Mouse (Mus musculus) urinary bladder, postnatal 10 days (tissue): ENCODE measurements around the gene Ivl.

Experiments
- DNase-seq: peaks from one replicate; pipeline ENCODE4 v3.0.0; 2022; ENCODE audit warnings: low spot score

Gene Ivl

DNA sequence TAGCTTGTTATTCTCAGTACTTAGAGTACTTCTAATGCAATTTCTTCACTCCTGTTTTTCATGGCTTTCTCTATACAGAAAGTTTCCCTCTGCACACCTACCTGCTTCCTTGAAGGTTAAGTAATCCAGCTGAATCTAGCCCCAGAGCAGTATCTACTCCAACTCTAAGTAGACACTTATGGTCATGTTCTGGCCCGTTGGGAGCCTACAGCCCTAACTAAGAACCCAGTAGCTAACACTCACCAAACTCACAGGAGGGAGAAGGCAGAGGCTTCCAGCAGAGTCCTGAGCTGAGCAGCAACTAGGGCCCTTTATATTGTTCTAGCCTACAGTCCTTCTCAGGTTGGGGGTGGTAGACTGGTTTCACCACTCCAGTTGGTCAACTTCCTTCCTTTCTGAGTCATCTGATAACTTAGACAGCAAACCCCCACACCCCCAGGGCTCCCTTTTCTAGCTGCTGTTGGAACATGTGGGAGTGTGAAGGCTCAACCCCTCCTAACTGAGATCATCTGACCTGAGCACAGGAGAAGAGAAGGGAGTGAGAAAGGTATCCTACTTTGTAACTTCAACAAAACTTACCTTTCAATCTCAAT is at the start of gene Ivl:
TSS of gene Ivl (minus strand) at position 287 of the 593 bp plus-strand sequence.
- DNase-seq = no peak

GRCm38 (mm10) chr3:92621560-92621959 is 48.0 kb upstream of the Ivl start, which contains the start of gene Lce6a:
TSS of gene Lce6a (minus strand) at chr3:92621660.
- no peak for DNase-seq

- DNase-seq = no peak
Observed at GRCm38 (mm10) chr3:92609804-92610203, 36.3 kb upstream of the Ivl start.

- no peak for DNase-seq
Observed at GRCm38 (mm10) chr3:92607392-92607791, 33.9 kb upstream of the Ivl start, which contains the start of gene 2210017I01Rik. TSS of gene 2210017I01Rik (minus strand) at chr3:92607492.

- no peak for DNase-seq
Observed at GRCm38 (mm10) chr3:92602169-92602568, 28.6 kb upstream of the Ivl start.

DNA sequence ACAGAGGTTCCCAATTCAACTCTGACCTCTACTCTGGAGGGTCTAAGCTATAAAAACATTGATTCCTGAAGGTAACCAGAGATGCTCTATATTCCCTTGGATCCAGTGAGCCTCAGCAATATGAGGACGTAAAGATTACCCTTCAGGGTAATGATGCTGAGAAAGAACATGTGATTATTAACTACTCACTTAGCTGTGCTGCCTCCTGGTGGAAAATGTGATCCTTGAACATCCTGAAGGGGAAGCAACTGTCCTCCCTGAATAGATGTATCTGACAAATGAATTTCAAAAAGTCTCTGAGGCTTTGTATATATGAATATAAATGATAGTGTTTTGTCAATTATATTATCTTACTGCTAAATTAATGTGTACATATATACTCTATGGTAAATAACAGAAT is 26.9 kb upstream of the Ivl start:
- DNase-seq = no peak

- no peak for DNase-seq
Observed at GRCm38 (mm10) chr3:92599973-92600372, 26.4 kb upstream of the Ivl start.

- no peak for DNase-seq
Observed at GRCm38 (mm10) chr3:92598429-92598828, 24.9 kb upstream of the Ivl start.

- DNase-seq = no peak
Observed at GRCm38 (mm10) chr3:92588858-92589257, 15.3 kb upstream of the Ivl start, which contains the start of gene Smcp. TSS of gene Smcp (minus strand) at chr3:92588997.

GRCm38 (mm10) chr3:92587190-92587589 is 13.7 kb upstream of the Ivl start:
- no peak for DNase-seq

GRCm38 (mm10) chr3:92585055-92585454 is 11.5 kb upstream of the Ivl start:
- no peak for DNase-seq

DNA sequence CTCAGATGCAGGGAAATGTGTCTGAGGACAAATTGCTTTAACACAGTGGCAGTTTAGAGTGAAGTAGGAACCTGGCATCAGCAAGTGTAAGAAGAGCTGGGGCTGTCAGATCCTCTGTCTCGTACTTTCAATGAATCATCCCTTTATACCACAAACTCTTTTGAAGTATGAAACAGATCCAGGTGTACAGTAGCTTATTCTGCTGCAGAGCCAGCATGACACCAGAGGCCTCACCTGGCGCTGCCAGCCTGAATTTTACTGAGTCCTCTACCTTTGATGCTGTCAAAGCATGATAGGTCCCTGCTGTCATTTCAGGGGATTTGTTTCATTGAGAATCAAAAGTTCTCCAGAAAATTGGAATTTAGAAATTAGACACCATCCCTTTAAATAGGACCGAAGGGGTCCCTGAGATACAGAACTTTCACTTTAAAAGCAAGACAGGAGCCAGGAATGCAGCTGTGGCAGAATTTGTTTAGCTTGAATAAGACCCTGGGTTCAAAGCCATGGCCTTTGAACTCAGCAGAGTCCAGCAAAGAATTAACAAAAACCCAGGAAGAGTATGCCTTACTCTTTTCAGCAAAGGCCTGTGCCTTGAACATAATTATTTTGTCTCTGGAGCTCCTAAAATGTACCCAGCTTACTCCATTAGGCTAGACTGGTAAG is 9.8 kb upstream of the Ivl start:
- no peak for DNase-seq

DNA sequence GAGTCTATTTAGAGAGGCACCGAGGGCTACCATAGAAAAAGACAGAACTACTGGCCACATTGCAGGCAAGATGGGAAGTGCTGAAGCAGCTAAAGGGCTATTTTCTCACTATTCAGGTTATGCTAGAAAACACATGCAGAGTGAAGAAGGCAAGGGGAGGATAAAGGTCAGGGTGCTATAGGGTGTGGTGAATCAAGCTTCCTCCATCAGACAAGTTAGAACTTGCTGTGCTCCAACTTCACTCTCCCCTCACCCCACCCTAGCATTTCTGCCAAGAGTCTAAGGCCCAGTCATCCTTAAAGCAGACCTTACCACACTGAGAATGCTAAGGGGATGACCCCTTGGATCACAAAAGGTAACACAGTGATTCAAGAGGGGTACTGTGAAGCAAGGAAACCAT is 6.0 kb upstream of the Ivl start:
- DNase-seq = no peak

- no peak for DNase-seq
Observed at GRCm38 (mm10) chr3:92578652-92579413, 5.3 kb upstream of the Ivl start.

DNA sequence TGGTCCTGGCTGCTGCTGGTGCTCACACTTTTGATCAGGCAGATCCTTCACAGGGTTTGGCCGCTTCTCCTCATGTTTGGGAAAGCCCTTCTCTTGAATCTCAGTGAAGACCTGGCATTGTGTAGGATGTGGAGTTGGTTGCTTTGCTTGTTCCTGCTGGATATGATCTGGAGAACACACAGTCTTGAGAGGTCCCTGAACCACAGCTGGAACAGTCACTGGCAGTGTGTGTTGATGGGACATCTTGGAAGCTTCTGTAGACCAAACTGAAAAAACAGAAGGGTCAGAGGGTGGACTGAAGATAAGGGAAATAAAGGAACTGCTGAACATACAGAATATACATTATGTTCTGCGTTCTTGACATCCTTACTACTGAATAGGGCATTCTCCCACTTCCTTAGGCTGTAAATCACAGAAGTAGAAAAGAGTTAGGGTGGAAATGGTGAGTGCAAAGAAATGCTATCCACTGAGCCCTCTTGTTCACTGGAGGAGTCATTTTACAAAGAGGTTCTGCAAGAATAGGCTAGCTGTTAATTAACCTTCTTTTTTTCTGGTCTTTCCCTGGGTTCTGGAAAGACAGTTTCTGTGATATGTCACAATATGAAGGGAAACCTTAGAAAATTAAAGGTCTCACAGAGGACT is 900 bp downstream of the Ivl start:
- no peak for DNase-seq

- DNase-seq = no peak
Observed at GRCm38 (mm10) chr3:92568752-92569151, 4.8 kb downstream of the Ivl start.

- DNase-seq = no peak
Observed at GRCm38 (mm10) chr3:92565418-92565817, 8.1 kb downstream of the Ivl start.

- DNase-seq = no peak
Observed at GRCm38 (mm10) chr3:92534411-92534810, 39.1 kb downstream of the Ivl start, which contains the start of gene 2310046K23Rik. TSS of gene 2310046K23Rik (minus strand) at chr3:92534511.
